Mouse (Mus musculus): Measurements from ENCODE around the gene Amotl1. TPM values are rescaled to one million over a fixed set of nuclear protein-coding genes. Genes with fewer than 3 reads are reported as not detected.
"Not testable (repeated sequence)": the region's sequence is repeated elsewhere in the genome, so short reads cannot be mapped to it uniquely, and the experiment has no call there.

The Amotl1 gene
- polyA plus RNA-seq, 1 experiment from 2014 or later, result 22.4 TPM

DNA sequence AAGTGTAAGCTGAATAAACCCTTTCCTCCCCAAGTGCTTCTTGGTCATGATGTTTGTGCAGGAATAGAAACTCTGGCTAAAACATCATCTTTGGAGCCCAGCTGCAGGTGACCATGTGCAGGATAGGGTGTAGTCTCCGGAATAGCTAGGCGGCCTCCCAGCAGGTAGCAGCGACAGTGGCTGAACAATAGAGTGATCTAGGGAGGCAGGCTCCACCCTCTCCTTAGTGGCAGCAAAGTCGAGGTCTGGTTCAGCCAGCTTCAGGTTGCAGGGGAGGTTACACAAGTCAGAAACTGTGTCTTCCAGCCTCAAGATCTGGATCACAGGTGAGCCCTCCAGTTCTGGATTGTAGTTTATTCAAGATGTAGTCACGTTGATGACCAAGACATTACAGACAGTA lies 27.1 kb upstream of the Amotl1 start:
- not testable (repeated sequence) for H3K4me3 ChIP-seq (ENCODE audit: low read depth, low read length); DNase-seq (ENCODE audit: low spot score); H3K27me3 ChIP-seq (replicated peaks; ENCODE audit: control insufficient read depth, insufficient read depth, low read length); H3K4me2 ChIP-seq (ENCODE audit: low read length); H3K27ac ChIP-seq (ENCODE audit: low read depth); ATAC-seq (replicated peaks; ENCODE audit: low FRiP score, low TSS enrichment, low read depth); H3K4me1 ChIP-seq (replicated peaks; ENCODE audit: control insufficient read depth, insufficient read depth, low read length); H3K9ac ChIP-seq (ENCODE audit: low read length); H3K36me3 ChIP-seq (ENCODE audit: control insufficient read depth, insufficient read depth, low read length); H3K9me3 ChIP-seq (ENCODE audit: control insufficient read depth, low read length)
- WGBS, result 51% methylated on average over 5 of the region's 5 CpGs

- 69% methylated on average over 3 of the region's 3 CpGs for WGBS
- H3K4me2 ChIP-seq (ENCODE audit: low read length), result no peak overlapping the region
- ATAC-seq (replicated peaks; ENCODE audit: low FRiP score, low TSS enrichment, low read depth) (no peak), DNase-seq (ENCODE audit: low spot score) (no peak)
- H3K27me3 ChIP-seq (replicated peaks; ENCODE audit: control insufficient read depth, insufficient read depth, low read length), result no peaks in the 10 kb centered on the region
- no peak overlapping the region for H3K4me3 ChIP-seq (ENCODE audit: low read depth, low read length)
- H3K27ac ChIP-seq (ENCODE audit: low read depth), result no peak overlapping the region
- H3K9me3 ChIP-seq (ENCODE audit: control insufficient read depth, low read length), result no peaks in the 10 kb centered on the region
- no peaks in the 10 kb centered on the region for H3K36me3 ChIP-seq (ENCODE audit: control insufficient read depth, insufficient read depth, low read length)
- H3K4me1 ChIP-seq (replicated peaks; ENCODE audit: control insufficient read depth, insufficient read depth, low read length), result no peaks in the 10 kb centered on the region
- H3K9ac ChIP-seq (ENCODE audit: low read length), result no peak overlapping the region
These were observed 23.5 kb upstream of the Amotl1 start for GRCm38 (mm10) chr9:14668382-14668781.

DNA sequence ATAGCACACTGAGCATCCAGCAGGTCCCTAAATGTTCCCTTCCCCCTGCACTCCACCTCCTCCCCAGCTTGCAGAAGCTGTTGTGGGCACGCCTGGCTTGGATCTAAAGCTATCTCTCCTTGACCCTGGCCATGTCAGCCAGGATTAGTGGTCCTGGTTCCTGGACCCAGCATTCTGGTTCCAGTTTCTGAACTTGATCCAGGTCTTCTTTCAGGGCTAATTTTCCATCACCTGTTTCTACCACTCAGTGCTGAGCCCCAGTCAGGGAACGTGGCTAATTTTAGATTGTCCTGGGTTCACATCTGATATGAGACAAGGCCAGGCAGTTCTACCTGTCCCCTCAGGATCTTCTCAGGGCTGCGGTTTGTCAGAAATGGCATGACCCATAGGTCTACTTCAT lies 21.2 kb upstream of the Amotl1 start:
- 86% methylated on average over 3 of the region's 3 CpGs for WGBS
- no peak overlapping the region for H3K27ac ChIP-seq (ENCODE audit: low read depth)
- H3K4me1 ChIP-seq (replicated peaks; ENCODE audit: control insufficient read depth, insufficient read depth, low read length), result no peaks in the 10 kb centered on the region

GRCm38 (mm10) chr9:14663591-14663990 lies 18.7 kb upstream of the Amotl1 start:
- 86% methylated on average over 2 of the region's 2 CpGs for WGBS
- no peak for ATAC-seq (replicated peaks; ENCODE audit: low FRiP score, low TSS enrichment, low read depth)
- Histone ChIP-seq H3K4me3 (ENCODE audit: low read depth, low read length) (no peak overlapping the region), H3K9ac (ENCODE audit: low read length) (no peak overlapping the region), H3K4me1 (replicated peaks; ENCODE audit: control insufficient read depth, insufficient read depth, low read length) (no peaks in the 10 kb centered on the region), H3K27ac (ENCODE audit: low read depth) (no peak overlapping the region), H3K36me3 (ENCODE audit: control insufficient read depth, insufficient read depth, low read length) (no peaks in the 10 kb centered on the region), H3K4me2 (ENCODE audit: low read length) (no peak overlapping the region), H3K27me3 (replicated peaks; ENCODE audit: control insufficient read depth, insufficient read depth, low read length) (no peaks in the 10 kb centered on the region), H3K9me3 (ENCODE audit: control insufficient read depth, low read length) (no peaks in the 10 kb centered on the region)
- DNase-seq (ENCODE audit: low spot score), result no peak

More for the DNA sequence above, 21.2 kb upstream of the Amotl1 start:
- DNase-seq (ENCODE audit: low spot score) (no peak), ATAC-seq (replicated peaks; ENCODE audit: low FRiP score, low TSS enrichment, low read depth) (no peak)
- Histone ChIP-seq H3K4me2 (ENCODE audit: low read length) (no peak overlapping the region), H3K9me3 (ENCODE audit: control insufficient read depth, low read length) (no peaks in the 10 kb centered on the region), H3K27me3 (replicated peaks; ENCODE audit: control insufficient read depth, insufficient read depth, low read length) (no peaks in the 10 kb centered on the region), H3K36me3 (ENCODE audit: control insufficient read depth, insufficient read depth, low read length) (no peaks in the 10 kb centered on the region), H3K4me3 (ENCODE audit: low read depth, low read length) (no peak overlapping the region), H3K9ac (ENCODE audit: low read length) (no peak overlapping the region)

GRCm38 (mm10) chr9:14662876-14663275 lies 18.0 kb upstream of the Amotl1 start:
- Histone ChIP-seq H3K27ac (ENCODE audit: low read depth) (no peak overlapping the region), H3K4me3 (ENCODE audit: low read depth, low read length) (no peak overlapping the region), H3K4me2 (ENCODE audit: low read length) (no peak overlapping the region)

GRCm38 (mm10) chr9:14662138-14662537 lies 17.3 kb upstream of the Amotl1 start:
- Histone ChIP-seq H3K9ac (ENCODE audit: low read length) (no peak overlapping the region), H3K36me3 (ENCODE audit: control insufficient read depth, insufficient read depth, low read length) (no peaks in the 10 kb centered on the region), H3K4me1 (replicated peaks; ENCODE audit: control insufficient read depth, insufficient read depth, low read length) (no peaks in the 10 kb centered on the region), H3K4me3 (ENCODE audit: low read depth, low read length) (no peak overlapping the region), H3K27me3 (replicated peaks; ENCODE audit: control insufficient read depth, insufficient read depth, low read length) (no peaks in the 10 kb centered on the region), H3K9me3 (ENCODE audit: control insufficient read depth, low read length) (no peaks in the 10 kb centered on the region), H3K4me2 (ENCODE audit: low read length) (no peak overlapping the region), H3K27ac (ENCODE audit: low read depth) (no peak overlapping the region)
- DNase-seq (ENCODE audit: low spot score), result no peak
- ATAC-seq (replicated peaks; ENCODE audit: low FRiP score, low TSS enrichment, low read depth), result no peak
- 80% methylated on average over 9 of the region's 9 CpGs for WGBS

More at GRCm38 (mm10) chr9:14662876-14663275, 18.0 kb upstream of the Amotl1 start:
- Histone ChIP-seq H3K9me3 (ENCODE audit: control insufficient read depth, low read length) (no peaks in the 10 kb centered on the region), H3K9ac (ENCODE audit: low read length) (no peak overlapping the region), H3K36me3 (ENCODE audit: control insufficient read depth, insufficient read depth, low read length) (no peaks in the 10 kb centered on the region), H3K4me1 (replicated peaks; ENCODE audit: control insufficient read depth, insufficient read depth, low read length) (no peaks in the 10 kb centered on the region), H3K27me3 (replicated peaks; ENCODE audit: control insufficient read depth, insufficient read depth, low read length) (no peaks in the 10 kb centered on the region)
- WGBS, result 68% methylated on average over 7 of the region's 7 CpGs
- DNase-seq (ENCODE audit: low spot score) (no peak), ATAC-seq (replicated peaks; ENCODE audit: low FRiP score, low TSS enrichment, low read depth) (no peak)

DNA sequence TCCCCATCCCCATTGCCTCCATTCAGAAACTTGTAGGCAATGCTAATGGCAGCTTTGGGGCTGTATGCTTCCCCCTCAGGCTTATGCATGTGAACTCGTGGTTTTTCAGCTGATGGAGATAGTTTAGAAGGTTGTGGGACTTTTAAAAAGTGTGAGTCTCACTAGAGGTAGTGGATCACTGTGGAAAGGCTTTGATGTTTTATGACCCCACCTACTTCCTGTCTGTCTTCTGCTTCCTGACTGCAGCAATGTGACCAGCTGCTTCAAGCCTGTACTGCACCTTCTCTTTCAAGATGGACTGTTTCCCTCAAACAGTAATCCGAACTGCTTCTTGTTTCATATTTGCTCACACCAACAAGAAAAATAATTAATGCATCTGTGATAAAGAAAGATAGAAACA lies 13.1 kb upstream of the Amotl1 start:
- no peak overlapping the region for H3K27ac ChIP-seq (ENCODE audit: low read depth)
- no peak for ATAC-seq (replicated peaks; ENCODE audit: low FRiP score, low TSS enrichment, low read depth)

GRCm38 (mm10) chr9:14654010-14654409 lies 9.2 kb upstream of the Amotl1 start:
- Histone ChIP-seq H3K4me2 (ENCODE audit: low read length) (no peak overlapping the region), H3K9ac (ENCODE audit: low read length) (no peak overlapping the region), H3K27ac (ENCODE audit: low read depth) (no peak overlapping the region), H3K4me1 (replicated peaks; ENCODE audit: control insufficient read depth, insufficient read depth, low read length) (no peaks in the 10 kb centered on the region), H3K36me3 (ENCODE audit: control insufficient read depth, insufficient read depth, low read length) (no peaks in the 10 kb centered on the region), H3K9me3 (ENCODE audit: control insufficient read depth, low read length) (no peaks in the 10 kb centered on the region), H3K27me3 (replicated peaks; ENCODE audit: control insufficient read depth, insufficient read depth, low read length) (no peaks in the 10 kb centered on the region), H3K4me3 (ENCODE audit: low read depth, low read length) (no peak overlapping the region)
- ATAC-seq (replicated peaks; ENCODE audit: low FRiP score, low TSS enrichment, low read depth) (no peak), DNase-seq (ENCODE audit: low spot score) (no peak)
- 71% methylated on average over 2 of the region's 2 CpGs for WGBS

More for the DNA sequence above, 13.1 kb upstream of the Amotl1 start:
- WGBS, result 41% methylated on average over 2 of the region's 2 CpGs
- Histone ChIP-seq H3K27me3 (replicated peaks; ENCODE audit: control insufficient read depth, insufficient read depth, low read length) (no peaks in the 10 kb centered on the region), H3K4me1 (replicated peaks; ENCODE audit: control insufficient read depth, insufficient read depth, low read length) (no peaks in the 10 kb centered on the region), H3K9me3 (ENCODE audit: control insufficient read depth, low read length) (no peaks in the 10 kb centered on the region), H3K4me3 (ENCODE audit: low read depth, low read length) (no peak overlapping the region), H3K4me2 (ENCODE audit: low read length) (no peak overlapping the region), H3K36me3 (ENCODE audit: control insufficient read depth, insufficient read depth, low read length) (no peaks in the 10 kb centered on the region), H3K9ac (ENCODE audit: low read length) (no peak overlapping the region)
- DNase-seq (ENCODE audit: low spot score), result no peak

DNA sequence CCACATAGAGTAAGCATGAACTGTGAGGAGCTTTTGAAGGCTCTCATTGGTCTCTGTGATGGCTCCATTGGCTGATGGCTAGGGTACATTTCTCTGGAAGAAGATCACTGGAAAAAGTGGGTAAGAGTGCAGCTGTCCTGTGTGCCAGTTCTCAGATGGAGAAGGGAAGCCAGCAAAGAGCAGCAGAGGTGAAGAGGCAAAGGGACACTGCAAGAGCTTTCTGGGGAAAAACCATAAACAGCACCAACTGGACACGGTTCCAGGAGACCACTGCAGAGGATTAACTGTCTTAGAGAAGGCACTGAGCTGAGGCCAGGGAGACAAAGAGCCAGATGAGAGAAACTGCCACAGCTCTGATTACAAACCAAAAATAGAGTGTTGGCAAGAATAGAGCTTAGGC lies 7.9 kb upstream of the Amotl1 start:
- no peak for DNase-seq (ENCODE audit: low spot score)
- no peak for ATAC-seq (replicated peaks; ENCODE audit: low FRiP score, low TSS enrichment, low read depth)

More for the DNA sequence above, 7.9 kb upstream of the Amotl1 start:
- Histone ChIP-seq H3K36me3 (ENCODE audit: control insufficient read depth, insufficient read depth, low read length) (no peaks in the 10 kb centered on the region), H3K4me2 (ENCODE audit: low read length) (no peak overlapping the region), H3K9ac (ENCODE audit: low read length) (no peak overlapping the region), H3K27me3 (replicated peaks; ENCODE audit: control insufficient read depth, insufficient read depth, low read length) (no peaks in the 10 kb centered on the region), H3K4me3 (ENCODE audit: low read depth, low read length) (no peak overlapping the region), H3K9me3 (ENCODE audit: control insufficient read depth, low read length) (no peaks in the 10 kb centered on the region), H3K4me1 (replicated peaks; ENCODE audit: control insufficient read depth, insufficient read depth, low read length) (no peaks in the 10 kb centered on the region), H3K27ac (ENCODE audit: low read depth) (no peak overlapping the region)
- 67% methylated on average over 1 of the region's 1 CpGs for WGBS
